Mouse (Mus musculus): ENCODE data around the gene B3galt1.

B3galt1 gene

DNA sequence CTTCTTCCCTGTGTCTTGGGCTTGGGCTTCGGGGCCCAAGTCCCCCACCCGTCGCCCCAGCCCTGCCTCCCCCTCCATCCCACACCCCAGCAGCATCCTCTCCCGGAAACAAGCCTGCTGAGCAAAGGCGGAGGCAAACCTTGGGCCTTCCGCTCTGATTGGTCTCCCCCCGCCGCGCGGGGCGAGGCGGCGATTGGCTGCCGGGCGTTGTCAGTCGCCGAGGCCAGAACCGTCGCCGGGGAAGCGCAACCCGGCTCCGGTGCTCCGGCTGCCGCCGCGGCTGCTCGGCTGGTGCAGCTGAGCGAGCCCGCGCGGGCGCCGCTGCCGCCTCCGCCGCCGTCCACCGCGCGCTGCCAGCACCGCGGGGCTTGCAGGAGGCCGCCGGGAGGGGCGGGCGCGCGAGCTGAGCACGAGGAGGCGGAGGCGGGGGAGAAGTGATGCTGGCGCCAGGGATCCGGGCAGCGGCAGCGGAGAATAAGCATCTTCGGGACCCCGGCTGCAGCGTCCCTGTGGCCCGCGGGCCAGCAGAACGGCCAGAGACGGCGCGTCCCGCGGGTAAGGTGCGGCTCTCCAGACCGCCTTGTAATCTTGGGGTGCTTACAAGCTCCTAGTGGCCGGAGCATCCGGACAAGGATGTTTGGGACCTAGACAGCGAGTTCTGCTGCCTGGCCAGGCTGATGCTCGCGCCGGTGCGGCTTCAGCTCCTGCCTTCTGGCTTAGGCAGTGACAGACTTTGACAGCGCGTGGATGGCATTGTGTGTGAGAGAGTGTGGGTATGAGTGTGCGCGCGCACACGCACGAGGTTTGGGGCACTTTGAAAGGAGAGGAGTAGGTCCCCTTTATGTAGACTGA lies at the start of gene B3galt1:
B3galt1 (plus strand) TSS at position 392 of the 852 bp plus-strand sequence.
- DNase-seq (ENCODE audit: low read depth, low spot score), result peak; percentile 48

- no peak for DNase-seq (ENCODE audit: low read depth, low spot score)
These were observed 49.3 kb upstream of the B3galt1 start for GRCm38 (mm10) chr2:67516405-67516804.

DNA sequence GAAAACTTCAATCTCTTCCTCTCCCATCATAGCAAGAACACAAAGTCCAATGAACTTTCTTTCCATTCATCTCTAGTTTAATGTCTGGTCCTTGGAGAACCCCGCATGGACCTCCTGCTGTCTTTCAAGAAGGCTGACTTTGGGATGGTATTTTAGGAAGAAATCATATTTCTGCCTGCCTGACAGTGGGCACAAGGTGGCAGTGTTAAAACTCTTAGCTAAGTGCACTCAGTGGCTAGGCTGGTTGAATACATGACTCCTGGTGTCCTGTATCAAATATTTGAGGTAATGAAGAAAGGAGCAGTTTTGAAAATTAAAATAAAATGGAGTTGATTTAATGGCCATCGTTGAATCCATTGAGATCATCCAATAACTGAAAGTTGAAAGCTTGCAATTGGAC lies 30.3 kb upstream of the B3galt1 start:
- DNase-seq (ENCODE audit: low read depth, low spot score), result no peak

GRCm38 (mm10) chr2:67539426-67539825 lies 26.2 kb upstream of the B3galt1 start:
- DNase-seq (ENCODE audit: low read depth, low spot score), result no peak

DNA sequence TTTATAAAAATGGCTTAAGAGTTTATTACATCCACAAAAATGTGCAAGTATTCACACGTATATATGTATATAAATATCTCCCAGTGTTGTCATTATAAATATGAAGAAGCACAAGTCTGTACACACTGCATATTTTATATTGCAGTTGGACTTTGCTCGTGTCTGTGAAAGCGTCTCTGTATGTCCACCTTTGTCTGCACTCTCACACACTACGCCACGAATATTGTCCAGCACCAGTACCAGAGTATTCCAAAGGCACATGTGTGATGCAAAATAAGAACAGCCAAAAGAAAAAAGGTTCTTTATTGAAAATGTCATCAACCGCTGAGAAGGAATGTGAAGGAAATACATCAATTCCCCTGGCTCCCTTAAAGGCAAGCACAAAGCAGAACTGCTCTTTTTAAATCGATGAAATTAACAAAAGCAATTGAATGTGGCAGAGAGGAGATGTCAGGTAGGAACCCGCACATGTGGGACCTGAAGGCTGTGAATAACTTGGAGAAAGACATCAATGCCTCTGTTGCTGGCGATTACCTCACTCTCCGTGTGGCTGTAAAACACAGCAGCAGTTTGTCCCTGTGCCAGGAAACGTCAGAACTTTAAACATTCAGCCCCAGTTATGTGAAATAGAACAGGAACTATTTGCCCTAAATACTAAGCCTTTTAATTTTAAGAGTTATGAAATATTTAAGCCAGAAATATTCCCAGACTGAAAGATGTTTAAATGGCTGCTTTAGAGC lies 23.5 kb upstream of the B3galt1 start:
- no peak for DNase-seq (ENCODE audit: low read depth, low spot score)

- no peak for DNase-seq (ENCODE audit: low read depth, low spot score)
These were observed 21.2 kb upstream of the B3galt1 start for GRCm38 (mm10) chr2:67544426-67544825.

DNA sequence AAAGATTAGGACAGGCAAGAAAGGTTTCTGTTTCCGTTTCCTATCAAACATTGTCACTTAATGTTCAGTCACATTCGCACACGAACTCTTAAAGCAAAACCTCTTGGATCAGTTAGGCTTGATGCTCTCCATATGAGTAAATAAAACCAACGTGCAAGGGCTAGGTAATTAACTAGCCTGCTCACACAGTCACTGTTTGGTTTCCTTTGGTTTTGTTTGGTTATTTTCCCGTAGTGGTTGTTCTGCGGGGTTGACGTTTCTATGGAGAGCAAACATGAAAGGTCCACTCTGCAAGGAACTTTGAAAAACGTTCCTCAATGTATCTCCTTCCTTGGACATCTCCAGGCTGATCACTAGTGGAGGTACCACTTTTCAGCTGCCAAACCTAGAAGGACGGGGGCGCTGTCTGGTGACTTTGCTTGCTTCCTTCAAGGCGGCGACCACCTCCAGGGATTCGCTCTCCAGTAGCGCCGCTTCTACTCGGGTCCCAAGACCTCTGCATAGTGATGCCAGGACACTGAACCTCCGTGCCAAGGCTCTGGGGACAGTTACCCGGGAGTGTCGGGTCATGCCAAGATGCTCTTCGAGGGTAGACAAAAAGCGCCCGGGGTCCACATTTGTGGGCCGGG lies 706 bp upstream of the B3galt1 start:
- no peak for DNase-seq (ENCODE audit: low read depth, low spot score)

DNA sequence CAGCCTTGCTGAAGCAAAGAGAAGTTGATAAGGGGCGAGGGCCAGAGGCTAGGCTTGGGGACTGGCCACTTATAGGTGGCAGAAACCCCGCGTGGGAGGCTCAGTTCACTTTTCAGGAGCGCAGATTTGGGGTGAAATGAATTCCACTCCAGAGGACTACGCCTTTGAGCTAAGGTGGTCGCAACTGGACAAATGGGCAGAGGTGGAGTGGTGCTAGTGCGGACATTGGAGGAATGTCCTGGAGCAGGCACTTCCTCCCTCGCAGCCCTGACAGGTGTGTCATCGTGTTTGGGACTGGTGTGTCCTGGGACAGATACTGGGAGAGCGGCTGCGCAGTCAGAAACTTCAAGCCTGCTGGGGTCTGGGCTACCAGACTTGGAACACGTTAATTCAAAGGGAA lies 895 bp downstream of the B3galt1 start:
- peak; percentile 5 for DNase-seq (ENCODE audit: low read depth, low spot score)

DNA sequence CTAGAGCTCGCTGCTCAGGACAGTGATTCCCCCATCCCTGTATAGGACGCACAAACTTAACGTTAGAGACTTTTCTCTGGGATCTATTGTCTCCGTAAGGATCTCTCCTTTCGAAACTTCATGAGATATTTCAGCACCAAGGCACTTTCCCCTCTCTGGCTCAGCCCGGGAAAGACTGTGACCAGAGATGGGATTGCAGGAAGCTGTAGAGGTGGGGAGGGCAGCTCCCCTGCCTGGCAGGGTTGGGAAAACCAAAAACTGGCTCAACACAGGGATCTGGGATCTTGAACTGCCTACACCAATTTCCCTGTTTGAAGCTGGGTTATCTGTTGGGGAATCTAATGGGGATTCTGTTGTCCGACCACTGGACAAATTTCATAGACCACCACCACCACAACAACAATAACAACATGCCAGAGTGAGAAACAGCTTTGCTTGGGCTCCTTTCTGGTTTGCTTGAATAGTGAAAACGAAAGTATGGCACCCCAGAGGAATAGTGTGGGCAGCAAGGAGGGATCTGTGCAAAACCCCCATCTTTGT lies 1.5 kb downstream of the B3galt1 start:
- DNase-seq (ENCODE audit: low read depth, low spot score), result no peak

DNA sequence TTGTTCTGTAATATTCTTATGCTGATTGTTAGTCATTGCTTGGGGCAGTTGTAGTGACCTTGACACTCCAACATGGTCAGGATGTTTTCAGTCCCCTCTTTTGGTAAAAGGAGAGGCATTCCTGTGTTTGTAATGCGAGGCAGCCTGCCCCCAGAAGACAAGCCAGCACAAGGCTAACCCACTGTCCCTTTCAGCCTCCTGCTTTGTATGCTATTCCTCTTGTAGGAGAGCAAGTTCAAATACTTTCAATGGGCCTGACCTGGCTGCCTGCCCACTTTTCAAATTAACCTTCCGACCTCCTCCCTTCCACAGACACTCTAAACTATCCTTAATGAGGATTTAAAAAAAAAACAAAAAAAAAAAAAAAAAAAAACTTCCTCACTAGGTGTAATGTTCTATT lies 11.0 kb downstream of the B3galt1 start:
- DNase-seq (ENCODE audit: low read depth, low spot score), result no peak

GRCm38 (mm10) chr2:67583091-67583490 lies 17.4 kb downstream of the B3galt1 start:
- no peak for DNase-seq (ENCODE audit: low read depth, low spot score)

- DNase-seq (ENCODE audit: low read depth, low spot score), result no peak
These were observed 24.7 kb downstream of the B3galt1 start for GRCm38 (mm10) chr2:67590408-67590807.

DNA sequence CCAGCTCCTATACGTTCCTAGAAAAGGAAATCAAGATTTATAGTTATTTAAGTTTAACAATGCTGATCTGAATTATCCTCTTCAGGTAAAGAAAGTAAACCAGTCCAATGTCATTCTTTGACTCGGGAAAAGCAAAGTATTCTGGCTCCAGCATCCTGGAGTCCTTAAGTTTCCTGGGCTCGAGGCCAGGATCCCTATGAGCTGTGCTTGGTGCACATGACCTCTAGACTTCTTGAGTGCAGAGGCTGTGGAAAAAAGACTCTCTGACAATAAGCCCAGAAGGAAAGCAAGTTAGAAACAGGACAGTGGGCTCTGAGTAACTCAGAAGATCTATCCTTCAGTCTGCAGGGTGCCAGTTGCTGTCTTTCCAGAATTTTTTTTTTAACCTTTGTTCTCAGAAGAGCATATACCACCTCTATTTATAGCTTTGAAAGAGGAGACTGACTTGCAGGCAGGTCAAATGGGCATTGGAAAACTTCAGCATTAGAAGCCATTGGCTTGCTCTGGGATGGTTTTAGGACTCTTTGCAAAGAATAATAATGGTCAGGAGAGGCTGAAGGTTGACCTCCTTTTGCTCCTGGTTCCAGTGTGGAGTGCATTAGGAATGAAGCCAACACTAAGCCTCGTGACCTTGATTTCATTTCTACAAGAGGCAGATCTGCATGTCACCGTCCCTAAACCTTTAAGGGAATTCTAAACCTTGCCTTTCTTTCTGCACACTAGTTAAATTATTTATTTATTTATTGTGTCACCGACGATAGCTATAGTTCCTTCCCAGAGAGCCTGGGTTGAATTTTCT lies 26.4 kb downstream of the B3galt1 start:
- no peak for DNase-seq (ENCODE audit: low read depth, low spot score)

DNA sequence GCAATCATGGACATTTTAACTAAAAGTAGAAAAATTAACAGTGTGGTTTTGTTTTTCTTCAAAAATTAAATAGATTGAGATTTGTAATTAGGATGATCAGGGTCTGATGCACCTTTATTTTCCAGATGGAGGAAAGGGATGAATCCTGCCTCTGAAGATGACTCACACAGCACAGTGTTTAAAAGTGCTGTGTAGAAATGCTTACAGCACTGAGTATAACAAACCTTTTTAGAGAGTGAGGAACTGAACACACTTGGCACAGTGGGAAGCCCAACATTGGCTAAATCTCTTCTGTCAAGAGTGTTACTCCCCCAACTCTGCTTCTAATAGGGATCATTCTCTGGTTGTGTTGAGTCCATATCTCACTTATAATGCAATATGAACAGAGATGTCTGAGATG lies 57.2 kb downstream of the B3galt1 start:
- DNase-seq (ENCODE audit: low read depth, low spot score), result no peak

DNA sequence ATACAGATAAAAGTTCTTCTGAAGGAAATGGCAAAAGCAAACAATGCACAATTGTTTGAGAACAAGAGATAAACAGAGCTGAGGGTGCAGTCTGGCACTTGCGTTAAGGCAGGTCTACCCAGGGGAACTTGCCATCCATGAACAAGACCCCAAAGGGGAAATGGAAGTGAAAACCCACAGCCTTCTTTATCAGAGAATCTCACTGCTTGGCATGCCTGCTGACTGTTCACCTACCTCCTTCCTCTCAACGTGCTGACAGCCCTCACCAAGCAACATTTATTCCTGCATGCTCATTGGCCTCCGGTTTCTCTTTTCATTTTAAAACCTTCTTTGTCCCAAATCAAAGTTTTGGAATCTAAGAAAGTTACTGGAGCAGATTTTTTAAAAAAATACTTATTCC lies 62.0 kb downstream of the B3galt1 start:
- DNase-seq (ENCODE audit: low read depth, low spot score), result no peak

DNA sequence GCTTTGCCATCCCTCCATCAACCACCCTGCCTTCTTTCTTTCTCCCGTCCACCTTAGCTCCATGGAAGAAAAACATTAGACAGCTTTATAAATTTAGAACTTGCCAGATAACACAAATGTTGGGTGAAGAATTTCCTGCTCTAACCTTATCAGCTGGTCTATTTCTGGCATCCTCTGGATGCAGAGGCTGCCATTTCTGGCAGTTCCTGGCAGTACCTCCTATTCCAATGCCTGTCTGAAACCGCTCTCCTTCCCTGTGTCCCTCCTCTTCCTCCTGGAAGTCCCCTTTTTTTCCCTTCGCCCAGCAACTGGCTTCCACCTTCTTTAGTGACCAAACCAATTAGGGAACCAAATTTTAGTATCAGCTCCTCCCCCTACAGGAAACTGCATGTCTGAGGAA lies 62.6 kb downstream of the B3galt1 start:
- DNase-seq (ENCODE audit: low read depth, low spot score), result no peak

DNA sequence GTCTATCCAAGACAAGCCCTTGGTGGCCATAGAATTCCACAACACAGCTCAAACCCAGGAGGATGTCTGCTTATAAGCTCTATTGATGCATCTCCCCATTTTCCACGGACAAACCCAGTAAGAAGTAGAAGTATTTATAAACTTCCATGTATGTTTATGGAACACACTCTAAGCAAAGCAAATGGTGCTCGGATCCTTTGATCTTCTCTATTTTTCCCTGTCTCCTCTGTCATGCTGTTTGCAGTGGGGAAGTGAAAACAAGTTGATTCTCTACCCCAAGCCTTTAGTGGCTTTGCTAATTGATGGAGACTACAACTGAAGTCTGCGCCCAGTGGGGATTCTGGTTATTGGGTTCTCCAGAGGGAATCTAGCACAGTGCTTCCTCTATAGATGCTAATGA lies 89.2 kb downstream of the B3galt1 start:
- DNase-seq (ENCODE audit: low read depth, low spot score), result no peak

GRCm38 (mm10) chr2:67657372-67657771 lies 91.7 kb downstream of the B3galt1 start:
- DNase-seq (ENCODE audit: low read depth, low spot score), result no peak

- DNase-seq (ENCODE audit: low read depth, low spot score), result no peak
These were observed 92.4 kb downstream of the B3galt1 start for GRCm38 (mm10) chr2:67658091-67658490.

DNA sequence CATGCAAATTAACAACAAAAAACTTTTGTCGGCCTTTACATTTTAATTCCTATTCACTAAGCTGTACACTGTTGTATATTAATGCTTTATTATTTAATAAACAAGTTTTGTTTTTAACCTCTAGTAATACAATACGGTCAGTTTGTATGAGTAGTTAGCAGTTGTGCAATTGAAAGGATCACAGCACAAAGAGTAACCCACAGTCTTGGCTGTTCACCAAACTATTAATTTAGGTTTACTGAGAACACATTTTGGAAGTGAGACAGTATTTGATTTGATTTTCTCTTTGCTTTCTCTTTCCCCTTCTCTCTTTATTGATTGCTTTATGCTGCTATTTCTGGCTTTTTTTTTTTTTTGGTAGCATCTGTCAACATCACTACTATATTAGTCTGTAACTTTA lies 106.0 kb downstream of the B3galt1 start:
- DNase-seq (ENCODE audit: low read depth, low spot score), result no peak

- DNase-seq (ENCODE audit: low read depth, low spot score), result no peak
These were observed 112.0 kb downstream of the B3galt1 start for GRCm38 (mm10) chr2:67677697-67678096.
